Mouse (Mus musculus): ENCODE measurements around the gene Tmem52.
A peak's percentile ranks its signal among the peaks of the same experiment; 100 is the strongest.

Gene Tmem52

DNA sequence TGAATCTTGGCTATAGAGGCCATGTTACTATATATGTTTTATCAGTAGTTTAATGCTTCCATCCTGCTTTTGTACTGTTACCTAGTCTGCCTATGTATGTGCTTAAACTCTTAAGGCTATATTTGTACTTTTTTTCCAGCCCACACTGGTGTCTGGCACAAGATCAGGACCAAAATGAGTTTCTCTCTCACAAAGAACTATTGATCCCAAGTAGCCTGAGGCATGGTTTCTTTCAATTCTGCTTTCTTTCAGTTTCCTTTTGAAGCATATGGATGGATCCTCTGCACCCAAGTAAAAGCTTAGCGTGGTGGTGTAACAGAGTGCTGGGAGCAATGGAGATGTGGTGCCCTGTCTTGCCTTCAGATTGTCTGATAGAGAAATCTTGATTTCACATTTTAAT is 42.1 kb downstream of the Tmem52 start:
- no peak for DNase-seq

DNA sequence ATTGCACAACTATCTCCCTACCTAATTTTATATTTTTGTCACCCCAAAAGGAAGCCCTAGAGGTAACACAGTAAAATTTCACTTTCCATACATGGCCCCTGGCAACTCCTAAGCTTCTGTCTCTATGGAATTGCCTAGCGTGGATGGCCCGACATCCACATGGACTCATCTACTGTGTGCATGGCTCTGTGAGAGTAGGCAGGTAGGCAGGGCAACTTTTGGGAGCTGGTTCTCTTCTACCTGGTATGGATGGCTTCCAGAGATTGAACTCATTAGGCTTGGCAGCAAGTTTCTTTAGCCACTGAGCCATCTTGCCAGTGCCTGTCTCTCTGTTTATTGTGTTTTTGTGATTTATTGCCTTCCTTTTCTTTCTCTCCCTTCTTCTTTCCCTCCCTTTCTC is 45.9 kb downstream of the Tmem52 start:
- DNase-seq: no peak

DNA sequence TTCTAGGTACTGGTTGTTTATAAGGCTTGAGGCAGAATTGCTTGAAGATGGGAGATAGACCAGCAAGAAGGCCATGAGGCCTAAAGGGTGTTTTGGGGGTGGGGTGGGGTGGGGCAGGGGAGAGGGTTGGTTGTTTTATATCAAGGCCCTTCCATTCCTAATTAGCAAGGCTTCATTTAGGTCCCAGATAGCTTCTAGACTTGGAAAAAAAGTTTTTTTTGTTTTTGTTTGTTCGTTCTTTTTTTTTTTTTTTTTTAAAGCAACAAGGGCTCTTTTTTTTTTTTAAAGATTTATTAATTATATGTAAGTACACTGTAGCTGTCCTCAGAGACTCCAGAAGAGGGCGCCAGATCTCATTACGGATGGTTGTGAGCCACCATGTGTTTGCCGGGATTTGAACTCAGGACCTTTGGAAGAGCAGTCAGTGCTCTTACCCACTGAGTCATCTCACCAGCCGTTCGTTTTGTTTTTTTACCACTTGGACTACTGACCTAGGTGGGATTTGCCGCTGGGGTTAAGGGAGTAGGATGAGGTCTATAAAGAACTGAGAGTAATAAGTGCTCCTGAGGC is 49.1 kb downstream of the Tmem52 start:
- DNase-seq: peak; percentile 9 to 19

Measured in kidney, postnatal 4 days (tissue).